Mouse (Mus musculus) CH12.LX (cell line): ENCODE measurements around the gene Taf7l.

Source experiments
- CTCF ChIP-seq, 2 experiments: IDR thresholded peaks in 1 of 2; conservative IDR thresholded peaks in 1 of 2; 2 replicates each; pipeline ENCODE4 v1.5.1; 2011 to 2012; ENCODE audit warnings: low read depth in 2 of 2, low read length in 2 of 2, improper control_type of control experiment in 1 of 2, inconsistent platforms in 1 of 2, mild to moderate bottlenecking in 1 of 2, moderate library complexity in 1 of 2
- EP300 ChIP-seq: IDR thresholded peaks from 2 replicates; pipeline ENCODE4 v1.6.1; 2011; ENCODE audit warnings: low read length, improper control_type of control experiment
- GABPA ChIP-seq: IDR thresholded peaks from 2 replicates; pipeline ENCODE4 v1.6.1; 2012; ENCODE audit warnings: low read depth, low read length, improper control_type of control experiment, inconsistent platforms; ENCODE audit not compliant: insufficient replicate concordance
- MAFK ChIP-seq: IDR thresholded peaks from 2 replicates; pipeline ENCODE4 v1.6.1; 2011; ENCODE audit warnings: low read length, improper control_type of control experiment; ENCODE audit not compliant: insufficient replicate concordance
- MEF2A ChIP-seq: IDR thresholded peaks from 2 replicates; pipeline ENCODE4 v1.6.1; 2014; ENCODE audit warnings: low read depth, mild to moderate bottlenecking, inconsistent platforms, low read length, improper control_type of control experiment, borderline replicate concordance
- NELFE ChIP-seq: IDR thresholded peaks from 2 replicates; pipeline ENCODE4 v1.6.1; 2011; ENCODE audit warnings: low read depth, low read length, improper control_type of control experiment
- POLR2A ChIP-seq: IDR thresholded peaks from 2 replicates; pipeline ENCODE4 v1.6.1; 2011; ENCODE audit warnings: low read depth, mild to moderate bottlenecking, improper control_type of control experiment, low read length
- POLR2AphosphoS2 ChIP-seq: IDR thresholded peaks from 2 replicates; pipeline ENCODE4 v1.6.1; 2011; ENCODE audit warnings: low read depth, low read length, improper control_type of control experiment
- RCOR1 ChIP-seq: conservative IDR thresholded peaks from 2 replicates; pipeline ENCODE4 v1.6.1; 2012; ENCODE audit warnings: low read depth, mild to moderate bottlenecking, inconsistent platforms, low read length, improper control_type of control experiment
- USF1 ChIP-seq: IDR thresholded peaks from 2 replicates; pipeline ENCODE4 v1.6.1; 2014; ENCODE audit warnings: low read depth, mild to moderate bottlenecking, inconsistent platforms, low read length, improper control_type of control experiment

- TF ChIP-seq CTCF (conservative IDR thresholded peaks at IDR 0.05 in 1 of 2, IDR thresholded peaks at IDR 0.05 in 1 of 2; ENCODE audit: low read depth in 2 of 2, low read length in 2 of 2) (no peak), POLR2A (no peak), MEF2A (no peak), USF1 (no peak), RCOR1 (no peak), GABPA (no peak), POLR2AphosphoS2 (no peak), EP300 (no peak), NELFE (no peak), MAFK (no peak)
These were observed 49.5 kb downstream of the Taf7l start for GRCm38 (mm10) chrX:134426819-134427218.
